Mouse (Mus musculus) left cerebral cortex, postnatal 10 days (tissue): ENCODE data around the gene Cage1. TPM values are rescaled to one million over a fixed set of nuclear protein-coding genes. Genes with fewer than 3 reads are reported as not detected.

ENCODE experiments used
- DNase-seq, 2 experiments: peaks; one replicate each; pipeline ENCODE4 v3.0.0; 2021 to 2022; ENCODE audit warnings: low spot score in 2 of 2, mixed read lengths in 1 of 2; ENCODE audit errors: extremely low spot score in 1 of 2
- intact Hi-C: fragments of 180-260 bp; cut with DNase I; formaldehyde crosslinking; loops from one replicate; pipeline ENCODE4 v1.15.1; 2025
- total RNA-seq, 2 experiments: library from RNA; stranded (reverse); gene quantifications; 2 replicates each; pipeline ENCODE4 v1.2.3; 2021

Cage1 gene
- total RNA-seq, 2 experiments from 2014 or later: 2.7 to 2.9 TPM

DNA sequence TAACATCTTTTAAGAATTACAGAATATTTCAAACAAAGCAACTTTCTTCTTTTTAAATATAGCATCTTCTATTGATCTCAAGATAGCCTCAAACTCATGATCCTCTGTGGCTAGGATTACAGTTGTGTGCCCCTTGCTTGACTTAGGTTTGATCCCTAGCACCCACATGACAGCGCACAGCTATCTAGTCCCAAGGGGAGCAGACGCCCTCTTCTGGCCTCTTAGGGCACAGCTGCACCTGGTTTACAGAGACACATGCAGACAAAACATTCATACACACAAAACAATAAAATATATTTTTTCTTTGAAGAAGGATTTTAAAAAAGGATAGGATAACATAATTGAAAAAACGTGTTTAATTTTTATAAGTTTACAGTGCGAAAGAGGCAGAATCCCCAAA, 11.0 kb downstream of the Cage1 start:
- intact Hi-C loops: no loop called here
- no peak for DNase-seq

DNA sequence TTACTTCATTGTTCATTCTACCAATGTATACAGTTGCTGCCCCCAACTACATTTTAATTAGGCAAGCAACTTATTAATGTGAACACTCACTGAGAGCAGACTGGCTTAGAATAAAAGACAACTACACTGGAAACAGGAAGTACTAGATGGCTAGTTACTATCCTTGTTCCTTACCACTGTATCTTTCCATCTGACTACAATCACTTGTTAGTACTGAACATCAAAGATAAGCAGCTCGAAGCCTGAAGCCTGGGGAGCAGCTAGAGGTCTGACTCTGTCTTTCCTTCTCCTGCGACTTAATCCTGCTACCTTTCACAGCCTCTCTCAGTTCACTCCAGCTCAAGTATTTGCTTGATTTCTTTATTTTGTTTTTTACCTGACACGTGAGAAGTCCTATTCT, 18.1 kb downstream of the Cage1 start:
- no peak for DNase-seq

DNA sequence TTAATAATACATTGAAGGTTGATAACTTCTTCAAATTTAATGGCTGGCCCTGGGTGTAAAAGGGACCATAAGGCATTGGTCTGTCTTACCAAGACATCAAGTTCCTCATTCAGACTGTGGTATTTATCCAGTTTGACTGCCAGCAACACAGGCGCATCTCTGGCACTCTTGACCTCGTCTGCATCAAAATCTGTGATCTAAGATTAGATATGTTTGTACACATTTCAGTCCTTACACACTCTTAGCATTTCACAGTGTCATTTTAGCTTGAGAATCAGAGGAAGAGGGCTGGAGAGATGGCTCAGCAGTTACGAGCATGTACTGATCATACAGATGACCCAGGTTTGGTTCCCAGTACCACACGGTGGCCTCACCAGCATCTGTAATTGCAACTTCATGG, 21.3 kb downstream of the Cage1 start:
- no peak for DNase-seq
- intact Hi-C loops: no loop called here

More for the DNA sequence above, 18.1 kb downstream of the Cage1 start:
- intact Hi-C loops: no loop called here

DNA sequence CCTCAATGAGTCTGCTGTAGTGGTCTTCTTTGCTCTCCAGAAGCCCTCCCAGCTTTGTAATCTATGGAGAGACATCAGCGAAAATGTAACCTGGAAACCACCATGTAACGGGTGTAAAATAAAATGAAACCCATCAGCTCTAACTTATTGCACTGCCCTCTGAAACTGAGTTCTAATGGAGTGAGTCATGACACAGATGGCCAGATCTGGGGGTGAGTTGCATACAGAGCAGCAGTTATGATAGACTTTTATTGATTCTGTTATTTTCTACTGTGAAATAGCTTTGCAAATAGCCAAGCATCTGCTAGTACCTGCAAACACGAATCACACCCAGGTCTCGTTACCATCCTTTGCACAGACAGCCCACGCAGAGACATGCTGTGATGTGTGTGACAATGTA, 24.4 kb downstream of the Cage1 start:
- intact Hi-C loops: no loop called here
- DNase-seq: no peak

DNA sequence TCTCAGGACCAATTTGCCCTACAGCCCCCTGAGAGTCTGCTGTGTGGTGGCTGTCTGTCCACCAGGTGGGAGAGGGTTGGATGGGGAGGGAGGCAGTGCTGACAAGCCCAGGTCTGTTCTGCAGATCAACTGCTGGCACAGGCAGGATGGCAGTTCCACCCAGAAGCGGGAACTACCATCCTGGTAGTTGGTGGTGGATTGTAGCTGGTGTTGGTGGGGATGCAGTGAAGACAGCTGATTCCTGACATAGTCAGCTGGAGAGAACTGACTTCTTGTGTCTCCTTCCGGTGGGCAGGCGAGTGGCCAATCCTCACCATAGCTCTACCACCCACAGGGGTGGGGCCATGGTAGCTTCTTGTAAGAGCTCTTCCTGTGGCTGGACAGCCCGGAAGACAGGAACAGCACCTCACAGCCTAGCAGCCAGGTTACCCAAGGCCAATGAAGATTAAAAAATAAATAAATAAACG, 26.4 kb downstream of the Cage1 start:
- DNase-seq: no peak
- intact Hi-C loops: no loop called here

DNA sequence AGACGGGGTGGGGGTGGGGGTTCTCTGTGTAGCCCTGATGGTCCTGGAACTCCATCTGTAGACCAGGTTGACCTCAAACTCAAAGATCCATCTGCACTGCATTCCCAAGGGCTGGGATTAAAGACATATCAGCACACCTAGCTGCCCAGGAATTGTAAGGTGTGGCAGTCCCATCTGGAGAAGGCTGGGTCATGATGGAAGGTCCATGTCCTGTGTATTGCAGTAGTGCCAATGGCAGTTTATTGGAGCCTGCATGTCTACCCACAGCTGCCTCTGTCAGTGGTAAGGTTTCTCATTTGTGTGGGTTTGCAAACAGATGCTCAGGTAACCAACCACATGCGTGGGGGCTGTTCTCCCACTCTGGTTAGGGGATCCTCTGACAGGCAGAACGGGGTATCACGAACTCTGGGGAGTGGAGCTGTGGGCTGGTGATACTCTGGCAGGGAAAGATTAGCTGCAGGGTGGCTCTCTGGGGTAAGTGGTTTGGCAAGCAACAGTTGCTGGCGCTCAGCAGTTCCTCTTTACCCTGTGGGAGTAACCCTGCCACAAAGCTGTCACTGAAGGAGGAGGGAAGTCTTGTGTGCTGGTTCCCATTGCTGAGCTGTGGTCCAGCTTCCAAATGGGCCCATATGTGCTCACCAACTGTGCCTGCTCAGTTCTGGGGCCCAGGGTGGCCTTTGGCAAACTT, 27.0 kb downstream of the Cage1 start:
- intact Hi-C loops: no loop called here
- no peak for DNase-seq

DNA sequence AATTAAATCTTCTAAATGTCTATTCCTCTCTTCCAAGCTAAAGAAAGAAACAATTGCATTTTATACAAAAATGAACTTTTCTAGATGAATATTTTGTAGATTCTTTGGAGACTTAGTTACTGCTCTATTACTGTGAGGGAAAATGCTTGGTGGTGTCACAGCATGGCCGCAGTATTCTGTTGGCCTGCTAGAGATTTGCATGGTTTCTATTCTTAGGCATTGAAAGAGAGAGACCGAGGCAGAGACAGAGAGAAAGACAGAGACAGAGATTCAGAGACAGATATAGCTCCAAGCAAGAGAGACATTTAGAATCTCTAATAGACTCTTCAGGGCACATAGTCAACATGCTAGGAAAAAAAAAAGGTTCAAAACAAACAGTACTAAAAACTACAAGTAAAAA, 28.9 kb downstream of the Cage1 start:
- intact Hi-C loops: no loop called here
- no peak for DNase-seq

DNA sequence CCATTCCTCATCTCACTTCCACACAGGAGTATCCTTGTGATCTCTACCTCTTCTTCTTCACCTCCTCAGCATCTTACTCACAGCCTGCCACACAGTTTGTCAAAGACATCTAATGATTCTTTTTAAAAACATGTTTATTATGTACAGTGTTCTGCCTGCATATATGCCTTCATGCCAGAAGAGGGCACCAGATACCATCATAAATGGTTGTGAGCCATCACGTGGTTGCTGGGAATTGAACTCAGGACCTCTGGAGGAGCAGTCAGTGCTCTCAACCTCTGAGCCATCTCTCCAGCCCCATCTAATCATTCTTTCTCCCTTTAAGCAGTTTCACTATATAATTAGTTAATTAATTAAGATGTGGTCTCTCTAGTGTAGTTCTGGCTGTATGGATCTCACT, 34.4 kb downstream of the Cage1 start:
- intact Hi-C loops: no loop called here
- no peak for DNase-seq

DNA sequence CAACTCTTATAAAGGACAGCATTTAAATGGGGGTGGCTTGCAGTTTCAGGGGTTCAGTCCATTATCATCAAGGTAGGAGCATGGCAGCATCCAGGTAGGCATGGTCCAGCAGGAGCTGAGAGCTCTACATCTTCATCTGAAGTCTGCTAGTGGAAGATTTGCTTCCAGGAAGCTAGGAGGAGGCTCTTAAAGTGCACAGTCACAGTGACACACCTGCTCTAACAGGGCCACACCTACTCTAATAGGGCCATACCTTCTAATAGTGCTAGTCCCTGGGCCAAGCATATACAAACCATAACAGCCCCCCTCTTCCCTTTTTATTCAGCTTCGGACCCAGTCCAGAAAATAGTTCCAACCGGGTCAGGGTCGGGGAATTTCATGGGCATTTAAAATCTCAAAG, 37.2 kb downstream of the Cage1 start:
- intact Hi-C loops: no loop called here

DNA sequence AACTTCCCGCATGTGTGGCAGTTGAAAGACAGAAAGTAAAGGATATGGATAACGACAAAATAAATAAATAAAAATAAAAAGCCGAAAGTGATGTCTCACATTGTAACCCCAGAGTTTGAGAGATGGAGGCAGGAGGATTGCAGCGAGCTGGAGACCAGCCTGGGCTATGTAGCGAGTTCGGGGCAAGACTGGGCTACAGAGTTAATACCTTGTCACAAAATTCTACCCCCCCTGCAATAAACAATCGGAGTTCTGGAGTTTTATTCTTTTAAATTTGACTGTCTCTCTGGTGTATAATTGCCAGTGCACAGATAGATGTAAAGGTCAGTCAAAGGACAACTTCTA, 42.5 kb downstream of the Cage1 start:
- DNase-seq: no peak
- intact Hi-C loops: loop anchor here (5.0 kb wide), 1 partner anchor 43 kb away; the partner anchor contains the start of genes Cage1 and Riok1

More for the DNA sequence above, 37.2 kb downstream of the Cage1 start:
- DNase-seq: no peak

DNA sequence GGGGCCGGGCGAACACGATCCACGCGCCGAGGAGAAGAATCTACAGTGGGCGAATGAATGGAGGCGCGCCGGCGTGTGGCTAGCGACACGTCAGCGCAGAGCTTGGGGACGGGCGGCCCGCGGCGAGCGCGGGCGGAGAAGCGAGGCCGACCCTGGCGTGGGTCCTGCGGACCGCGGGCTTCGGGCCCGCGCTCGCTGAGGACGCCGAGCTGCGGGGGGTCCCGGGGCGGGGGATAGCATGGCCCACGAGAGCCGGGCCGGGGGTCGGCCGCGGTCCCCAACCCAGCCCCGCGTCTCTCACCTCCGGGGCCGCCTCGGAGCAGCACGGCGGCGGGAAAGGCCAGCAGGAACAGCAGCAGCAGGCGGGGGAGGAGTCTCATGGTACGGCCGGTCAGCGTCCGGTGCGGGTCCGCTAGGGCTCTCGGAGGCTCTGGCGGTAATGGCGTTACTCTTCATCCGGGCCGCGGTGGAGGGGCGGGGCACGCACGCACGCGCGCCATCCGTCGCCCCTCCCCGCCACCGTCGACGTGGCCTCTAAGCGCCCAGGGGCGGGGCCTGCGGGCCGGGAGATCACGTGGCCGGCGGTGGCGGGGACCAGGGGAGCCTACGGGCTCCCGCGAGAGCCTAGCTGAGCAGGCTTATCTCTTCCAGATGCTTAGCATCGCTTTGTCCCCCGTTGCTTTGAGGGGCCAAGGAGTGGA, 43.0 kb downstream of the Cage1 start, which contains the start of gene Ssr1:
Ssr1 (minus strand) TSS at position 514 of the 701 bp plus-strand sequence.
- intact Hi-C loops: loop anchor here (5.0 kb wide), 1 partner anchor 43 kb away; the partner anchor contains the start of genes Cage1 and Riok1
- peak; percentile 93 to 99 for DNase-seq

DNA sequence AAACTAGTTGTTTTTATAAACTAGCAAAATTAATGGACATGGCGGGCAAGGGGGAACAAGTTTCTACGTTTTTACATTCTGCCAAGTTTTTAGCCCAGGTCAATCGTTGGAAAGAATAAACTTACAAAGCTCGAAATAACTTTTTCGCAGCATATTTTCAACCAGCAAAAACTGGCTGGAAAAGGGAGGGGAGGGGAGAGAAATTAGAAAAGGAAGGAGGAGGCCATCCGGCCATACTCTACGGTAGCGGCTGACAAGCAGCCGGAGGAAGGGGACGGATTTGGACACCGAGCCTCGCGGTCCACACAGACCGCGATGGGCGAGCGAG, 43.5 kb downstream of the Cage1 start:
- DNase-seq: no peak
- intact Hi-C loops: loop anchor here (5.0 kb wide), 1 partner anchor 44 kb away; the partner anchor contains the start of genes Cage1 and Riok1

DNA sequence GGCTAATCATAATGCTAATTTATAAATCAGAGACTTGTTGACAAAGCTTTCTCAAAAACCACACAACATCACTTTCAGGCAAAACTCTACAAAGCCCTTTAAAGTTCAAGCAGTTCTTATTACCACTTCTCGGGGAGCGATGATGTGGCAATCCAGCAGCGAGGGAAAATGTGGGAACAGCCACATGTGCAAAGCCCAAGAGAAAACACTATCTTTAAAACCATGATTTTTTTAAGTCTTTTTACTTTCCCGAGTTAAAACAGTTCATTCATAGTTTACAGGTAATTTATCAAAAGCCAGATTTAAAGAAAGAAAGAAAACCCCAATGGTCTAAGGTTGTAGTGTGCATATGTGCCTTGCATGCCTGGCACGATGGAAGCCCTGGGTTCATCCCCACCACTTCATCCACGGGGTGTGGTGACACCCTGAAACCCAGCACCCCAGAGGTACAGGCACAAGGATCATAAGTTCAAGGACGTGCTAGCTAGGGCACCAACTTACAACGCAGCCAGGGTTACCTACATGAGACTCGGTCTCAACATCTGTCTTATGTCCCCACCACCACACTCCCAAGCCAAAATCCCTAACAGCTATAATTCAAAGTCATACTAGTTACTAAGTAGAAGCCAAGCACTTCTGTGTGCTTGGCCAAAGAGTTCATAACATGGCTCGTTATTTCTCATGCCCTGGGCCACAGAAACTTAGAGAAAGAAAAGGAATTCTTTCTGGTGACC, 44.1 kb downstream of the Cage1 start:
- intact Hi-C loops: loop anchor here (5.0 kb wide), 1 partner anchor 44 kb away; the partner anchor contains the start of genes Cage1 and Riok1

DNA sequence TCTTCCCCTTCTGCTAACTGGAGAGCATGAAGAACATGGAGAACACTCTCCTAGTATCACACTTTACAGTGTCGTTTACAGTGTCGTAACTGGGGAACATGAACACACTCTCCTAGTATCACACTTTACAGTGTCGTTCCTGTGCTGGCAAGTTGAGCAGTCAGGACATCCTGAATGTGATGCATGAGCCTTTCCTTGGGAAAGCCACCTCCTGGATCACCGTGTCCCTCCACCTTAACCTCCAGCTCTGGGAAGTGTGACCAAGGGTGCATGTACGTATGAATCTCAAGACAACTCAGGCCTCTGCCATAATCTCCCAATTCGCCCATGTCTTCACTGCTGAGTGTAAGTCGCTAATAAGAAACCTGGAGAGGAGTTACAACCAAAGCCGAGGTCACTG, 47.2 kb downstream of the Cage1 start:
- intact Hi-C loops: loop anchor here (5.0 kb wide), 2 partner anchors 48 to 63 kb away; partner anchors contain the start of genes Cage1 and Riok1
- no peak for DNase-seq

More for the DNA sequence above, 44.1 kb downstream of the Cage1 start:
- DNase-seq: no peak

DNA sequence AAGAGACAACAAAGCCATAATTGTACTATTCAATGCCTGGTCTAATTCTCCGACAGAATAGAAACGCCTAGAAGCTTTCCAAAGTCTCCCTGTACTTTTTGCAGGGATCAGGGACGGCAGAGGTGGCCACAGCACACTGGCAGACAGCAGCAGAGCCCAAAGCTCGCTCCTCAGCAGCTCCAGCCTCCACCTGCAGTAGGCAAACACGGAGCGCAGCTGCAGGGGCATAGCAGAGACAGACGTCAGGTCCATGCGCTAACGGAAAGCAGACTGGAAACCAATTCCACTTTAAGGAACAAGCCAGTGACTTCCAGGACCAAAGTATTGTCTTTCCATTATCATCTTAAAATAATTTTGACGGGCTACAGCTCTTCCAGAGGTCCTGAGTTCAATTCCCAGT, 50.7 kb downstream of the Cage1 start:
- intact Hi-C loops: loop anchor here (5.0 kb wide), 1 partner anchor 66 kb away; no protein-coding TSS in a partner anchor
- no peak for DNase-seq

DNA sequence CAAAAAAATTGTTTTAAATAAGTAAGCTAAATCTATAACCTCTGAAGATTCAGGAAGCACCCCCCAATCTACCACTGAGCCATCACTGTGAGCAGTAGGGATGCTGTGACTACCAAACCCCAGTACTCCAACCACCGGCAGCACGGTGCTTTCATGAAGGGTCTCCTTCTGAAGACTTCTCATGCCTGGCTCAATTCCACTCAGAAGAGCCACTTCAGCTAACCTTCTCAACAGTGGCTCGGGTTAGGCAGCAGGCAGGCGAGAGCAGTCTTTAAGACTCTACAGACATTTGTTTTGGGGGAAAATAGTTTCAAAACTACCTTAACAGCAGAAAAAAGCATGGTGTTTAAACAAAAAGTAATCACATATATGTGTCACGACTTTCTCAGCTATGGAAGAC, 55.8 kb downstream of the Cage1 start:
- intact Hi-C loops: loop anchor here (5.0 kb wide), 2 partner anchors 81 to 231 kb away; no protein-coding TSS in a partner anchor
- DNase-seq: no peak

DNA sequence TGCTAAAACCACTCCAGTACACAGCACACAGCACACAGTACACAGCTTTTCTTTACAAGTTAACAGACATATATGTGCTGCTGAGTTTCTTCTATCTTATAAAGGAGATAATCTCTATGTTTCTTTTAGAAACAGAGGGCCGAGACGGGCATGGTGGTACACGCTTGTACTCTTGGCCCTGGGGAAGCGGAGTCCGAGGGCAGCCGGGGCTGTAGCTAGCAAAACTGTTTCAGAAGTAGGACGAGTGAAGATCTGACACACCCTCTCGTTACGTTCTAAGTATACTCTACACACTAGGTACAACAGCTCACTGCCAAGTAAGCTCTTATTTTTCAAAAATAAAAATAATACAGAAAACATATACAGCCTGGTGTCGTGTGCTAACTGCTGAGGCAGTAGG, 56.5 kb downstream of the Cage1 start:
- intact Hi-C loops: loop anchor here (5.0 kb wide), 2 partner anchors 82 to 232 kb away; no protein-coding TSS in a partner anchor
- no peak for DNase-seq

DNA sequence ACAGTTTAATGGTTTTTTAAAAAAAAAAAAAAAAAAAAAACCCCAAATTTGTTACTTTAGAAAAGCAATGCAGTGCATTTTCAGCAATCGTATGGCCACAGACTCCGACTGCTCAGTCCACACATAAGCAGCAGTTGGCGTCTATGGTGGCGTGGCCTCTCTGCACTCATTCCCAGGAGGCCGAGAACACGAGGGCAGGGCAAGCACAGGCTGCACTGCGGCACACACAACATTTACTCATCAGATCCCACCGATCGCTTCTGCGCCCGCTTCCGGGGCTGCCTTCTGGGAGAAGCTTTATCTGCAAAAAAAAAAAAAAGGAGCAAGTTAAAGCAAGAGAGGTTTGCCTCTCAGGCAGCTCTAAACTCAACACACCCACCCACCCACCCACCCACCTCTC, 57.4 kb downstream of the Cage1 start:
- intact Hi-C loops: no loop called here
- no peak for DNase-seq

DNA sequence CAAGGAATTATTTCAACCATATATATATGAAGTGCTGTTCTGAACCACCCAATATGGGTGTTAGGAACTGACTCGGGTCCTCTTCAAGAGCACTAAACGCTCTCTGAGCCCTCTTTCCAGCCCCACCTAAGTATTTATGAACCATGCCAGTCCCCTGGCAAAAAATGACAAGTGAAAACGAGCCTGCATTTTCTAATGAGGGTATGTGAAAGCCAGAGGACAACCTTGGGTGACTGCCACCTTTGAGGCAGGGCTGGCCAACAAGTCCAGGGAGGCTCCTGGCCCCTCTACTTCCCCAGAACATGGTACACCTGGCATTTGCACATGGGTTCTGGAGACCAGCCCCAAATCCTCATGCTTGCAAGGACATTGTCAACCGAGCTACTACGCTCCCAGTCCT, 62.1 kb downstream of the Cage1 start:
- intact Hi-C loops: no loop called here
- DNase-seq: no peak
